Mouse (Mus musculus) adrenal gland, postnatal 4 days (tissue): ENCODE results near the gene Mgat4d. TPM values are rescaled to one million over a fixed set of nuclear protein-coding genes. Genes with fewer than 3 reads are reported as not detected.

Experiments
- total RNA-seq, 2 experiments: library from RNA; stranded (reverse); gene quantifications; 2 replicates each; pipeline ENCODE4 v1.2.3; 2021

Mgat4d gene
- total RNA-seq, 2 experiments from 2014 or later, result not detected

Other genes starting within 250 kb of the Mgat4d start
- gene Tbc1d9, start 183.1 kb upstream of the Mgat4d start, total RNA-seq, result 10 to 100 TPM; 10.8 to 13.4 TPM
- gene Gm10645, start 182.3 kb upstream of the Mgat4d start, total RNA-seq, result under 1 TPM; 0.68 to 0.92 TPM
- 100 to 1,000 TPM; 366 to 492 TPM for gene Ucp1, start 58.1 kb upstream of the Mgat4d start, total RNA-seq
- 10 to 100 TPM; 19.1 to 25.0 TPM for gene Elmod2, start 16.0 kb upstream of the Mgat4d start, total RNA-seq
- under 1 TPM; 0.54 to 0.98 TPM for gene Clgn, start 41.4 kb downstream of the Mgat4d start, total RNA-seq
- gene Scoc, start 109.9 kb downstream of the Mgat4d start, total RNA-seq, result 10 to 100 TPM; 65.5 to 68.8 TPM
- not detected for gene Olfr370, start 187.3 kb downstream of the Mgat4d start, total RNA-seq
- 100 to 1,000 TPM; 215 to 223 TPM for gene Ndufb7, start 218.2 kb downstream of the Mgat4d start, total RNA-seq